Comparison of ENCODE assay signal across 8 mouse cellular contexts in genomic region chr17:33928251-33928947, GRCm38 (mm10). TPM values are rescaled to one million over a fixed set of nuclear protein-coding genes. Genes with fewer than 3 reads are reported as not detected.
DNase-seq lines count a peak whose midpoint lies in the region; ATAC-seq and TF ChIP-seq lines count a peak whose summit lies in the region.

No protein-coding gene starts in this region.

- H3K4me2 ChIP-seq in kidney, embryonic 14.5 days (replicated peaks; ENCODE audit: low read depth, low read length) = peak overlapping the region; percentile 100
- peak overlapping the region; percentile 98 for H3K4me2 ChIP-seq in hindbrain, embryonic 14.5 days (replicated peaks)
- H3K4me2 ChIP-seq in midbrain, embryonic 14.5 days (ENCODE audit: low read length) = peak overlapping the region; percentile 99

- 62% methylated on average over 21 of the region's 21 CpGs for WGBS in kidney, embryonic 14.5 days
- WGBS in hindbrain, embryonic 14.5 days = 67% methylated on average over 21 of the region's 21 CpGs
- 67% methylated on average over 21 of the region's 21 CpGs for WGBS in midbrain, embryonic 14.5 days

- H3K36me3 ChIP-seq in kidney, embryonic 14.5 days (ENCODE audit: control insufficient read depth, insufficient read depth, low read length) = peaks cover 8% of the 10 kb centered on the region; the same call in 1 of the 2 replicates
- H3K36me3 ChIP-seq in hindbrain, embryonic 14.5 days (replicated peaks; ENCODE audit: control insufficient read depth, insufficient read depth) = peaks cover 23% of the 10 kb centered on the region
- H3K36me3 ChIP-seq in midbrain, embryonic 14.5 days (ENCODE audit: control insufficient read depth, insufficient read depth, low read length) = peaks cover 27% of the 10 kb centered on the region

- H3K27ac ChIP-seq in kidney, embryonic 14.5 days (ENCODE audit: low read depth, low read length) = no peak overlapping the region
- no peak overlapping the region for H3K27ac ChIP-seq in cortical plate, adult 2 months (ENCODE audit: insufficient read depth, low read length)
- no peak overlapping the region for H3K27ac ChIP-seq in hindbrain, embryonic 14.5 days
- no peak overlapping the region for H3K27ac ChIP-seq in midbrain, embryonic 14.5 days (replicated peaks; ENCODE audit: low read depth, low read length)

- TF ChIP-seq CTCF in cortical plate, adult 2 months (IDR thresholded peaks at IDR 0.05; ENCODE audit: extremely low read depth, insufficient read depth, low read length) = no peak

- no peak for ATAC-seq in kidney, embryonic 14.5 days (ENCODE audit: low FRiP score, low TSS enrichment)
- ATAC-seq in hindbrain, embryonic 14.5 days (ENCODE audit: low FRiP score) = no peak
- no peak for ATAC-seq in midbrain, embryonic 14.5 days (ENCODE audit: low FRiP score, low TSS enrichment)
- ATAC-seq in activated CD4-positive, CD25-positive, alpha-beta regulatory T cell, adult 4 months = no peak

- H3K9ac ChIP-seq in kidney, embryonic 14.5 days (ENCODE audit: low read depth, low read length) = peak overlapping the region; percentile 84; the same call in 1 of the 2 replicates
- peak overlapping the region; percentile 88 for H3K9ac ChIP-seq in hindbrain, embryonic 14.5 days
- peak overlapping the region; percentile 91 for H3K9ac ChIP-seq in midbrain, embryonic 14.5 days (replicated peaks; ENCODE audit: low read length)

- TF ChIP-seq POLR2A in cortical plate, adult 2 months (IDR thresholded peaks at IDR 0.05; ENCODE audit: extremely low read depth, insufficient read depth, low read length) = no peak

- H3K4me1 ChIP-seq in kidney, embryonic 14.5 days (ENCODE audit: control insufficient read depth, insufficient read depth, low read length) = peaks cover 12% of the 10 kb centered on the region; the same call in 1 of the 2 replicates
- H3K4me1 ChIP-seq in cortical plate, adult 2 months (ENCODE audit: control insufficient read depth, insufficient read depth, low read length) = no peaks in the 10 kb centered on the region
- peaks cover 20% of the 10 kb centered on the region for H3K4me1 ChIP-seq in hindbrain, embryonic 14.5 days (replicated peaks; ENCODE audit: control insufficient read depth, insufficient read depth, low read length)
- H3K4me1 ChIP-seq in midbrain, embryonic 14.5 days (ENCODE audit: control insufficient read depth, insufficient read depth, low read length) = peaks cover 16% of the 10 kb centered on the region

- H3K4me3 ChIP-seq in kidney, embryonic 14.5 days (ENCODE audit: low read length) = peak overlapping the region; percentile 84
- peak overlapping the region; percentile 62 for H3K4me3 ChIP-seq in cortical plate, adult 2 months (ENCODE audit: insufficient read depth, low read length)
- H3K4me3 ChIP-seq in hindbrain, embryonic 14.5 days (replicated peaks; ENCODE audit: low read length) = peak overlapping the region; percentile 73
- peak overlapping the region; percentile 79 for H3K4me3 ChIP-seq in midbrain, embryonic 14.5 days (replicated peaks; ENCODE audit: low read depth, low read length)

- H3K9me3 ChIP-seq in kidney, embryonic 14.5 days (ENCODE audit: control insufficient read depth, low read length) = no peaks in the 10 kb centered on the region
- no peaks in the 10 kb centered on the region for H3K9me3 ChIP-seq in hindbrain, embryonic 14.5 days (ENCODE audit: control insufficient read depth, low read length)
- H3K9me3 ChIP-seq in midbrain, embryonic 14.5 days (ENCODE audit: control insufficient read depth, low read length) = no peaks in the 10 kb centered on the region

- no peaks in the 10 kb centered on the region for H3K27me3 ChIP-seq in kidney, embryonic 14.5 days (ENCODE audit: control insufficient read depth, insufficient read depth, low read length)
- H3K27me3 ChIP-seq in hindbrain, embryonic 14.5 days (ENCODE audit: control insufficient read depth, insufficient read depth, low read length) = no peaks in the 10 kb centered on the region
- no peaks in the 10 kb centered on the region for H3K27me3 ChIP-seq in midbrain, embryonic 14.5 days (ENCODE audit: control insufficient read depth, insufficient read depth, low read length)

- DNase-seq in kidney, adult 9 months = no peak
- DNase-seq in hindbrain, embryonic 14.5 days (ENCODE audit: low spot score) = no peak
- DNase-seq in midbrain, embryonic 14.5 days = no peak
- DNase-seq in thymus, postnatal 10 days (ENCODE audit: low spot score in 2 of 2) = no peak
- DNase-seq in right cerebral cortex, postnatal 4 days = no peak

RNA-seq across cellular contexts. Expression of gene Rgl2, which starts 0.9 kb away (rescaled TPM):
- 26.3 and 28.2 TPM in 2 replicates for polyA plus RNA-seq in kidney, embryonic 14.5 days (2014; fragmentation: Nextera tagmentation; extraction: Ambion mirVana)
- polyA plus RNA-seq in cortical plate, adult 2 months (2012; rRNA removed) = 164 and 177 TPM in 2 replicates
- polyA plus RNA-seq in hindbrain, embryonic 14.5 days (2014; fragmentation: Nextera tagmentation; extraction: Ambion mirVana) = 47.7 and 49.2 TPM in 2 replicates
- 47.2 and 50.3 TPM in 2 replicates for polyA plus RNA-seq in midbrain, embryonic 14.5 days (2014; fragmentation: Nextera tagmentation; extraction: Ambion mirVana)
- 10 to 100 TPM; 26.5 to 34.3 TPM for polyA plus RNA-seq in activated CD4-positive, CD25-positive, alpha-beta regulatory T cell, adult 4 months (2017; shearing (Covaris generic))

RNA-seq across cellular contexts. Expression of gene Pfdn6, which starts 11.7 kb away (rescaled TPM):
- polyA plus RNA-seq in kidney, embryonic 14.5 days (2014; fragmentation: Nextera tagmentation; extraction: Ambion mirVana) = 169 and 211 TPM in 2 replicates
- polyA plus RNA-seq in cortical plate, adult 2 months (2012; rRNA removed) = 113 and 116 TPM in 2 replicates
- 157 and 161 TPM in 2 replicates for polyA plus RNA-seq in hindbrain, embryonic 14.5 days (2014; fragmentation: Nextera tagmentation; extraction: Ambion mirVana)
- polyA plus RNA-seq in midbrain, embryonic 14.5 days (2014; fragmentation: Nextera tagmentation; extraction: Ambion mirVana) = 167 and 188 TPM in 2 replicates
- polyA plus RNA-seq in activated CD4-positive, CD25-positive, alpha-beta regulatory T cell, adult 4 months (2017; shearing (Covaris generic)) = 100 to 1,000 TPM; 113 to 146 TPM

RNA-seq across cellular contexts. Expression of gene Wdr46, which starts 12.1 kb away (rescaled TPM):
- polyA plus RNA-seq in kidney, embryonic 14.5 days (2014; fragmentation: Nextera tagmentation; extraction: Ambion mirVana) = 26.5 and 37.8 TPM in 2 replicates
- 13.5 TPM in 2 replicates for polyA plus RNA-seq in cortical plate, adult 2 months (2012; rRNA removed)
- polyA plus RNA-seq in hindbrain, embryonic 14.5 days (2014; fragmentation: Nextera tagmentation; extraction: Ambion mirVana) = 15.6 and 19.5 TPM in 2 replicates
- polyA plus RNA-seq in midbrain, embryonic 14.5 days (2014; fragmentation: Nextera tagmentation; extraction: Ambion mirVana) = 15.5 and 16.9 TPM in 2 replicates
- polyA plus RNA-seq in activated CD4-positive, CD25-positive, alpha-beta regulatory T cell, adult 4 months (2017; shearing (Covaris generic)) = 10 to 100 TPM; 11.8 to 16.6 TPM

RNA-seq across cellular contexts. Expression of gene Zbtb22, which starts 12.7 kb away (rescaled TPM):
- polyA plus RNA-seq in kidney, embryonic 14.5 days (2014; fragmentation: Nextera tagmentation; extraction: Ambion mirVana) = 11.1 TPM in 2 replicates
- polyA plus RNA-seq in cortical plate, adult 2 months (2012; rRNA removed) = 31.9 and 33.5 TPM in 2 replicates
- polyA plus RNA-seq in hindbrain, embryonic 14.5 days (2014; fragmentation: Nextera tagmentation; extraction: Ambion mirVana) = 10.4 and 11.4 TPM in 2 replicates
- 12.1 and 13.1 TPM in 2 replicates for polyA plus RNA-seq in midbrain, embryonic 14.5 days (2014; fragmentation: Nextera tagmentation; extraction: Ambion mirVana)
- 1 to 10 TPM; 4.1 to 4.7 TPM for polyA plus RNA-seq in activated CD4-positive, CD25-positive, alpha-beta regulatory T cell, adult 4 months (2017; shearing (Covaris generic))

RNA-seq across cellular contexts. Expression of gene Tapbp, which starts 12.7 kb away (rescaled TPM):
- polyA plus RNA-seq in kidney, embryonic 14.5 days (2014; fragmentation: Nextera tagmentation; extraction: Ambion mirVana) = 17.4 and 24.6 TPM in 2 replicates
- polyA plus RNA-seq in cortical plate, adult 2 months (2012; rRNA removed) = 22.1 and 22.3 TPM in 2 replicates
- 24.9 and 29.6 TPM in 2 replicates for polyA plus RNA-seq in hindbrain, embryonic 14.5 days (2014; fragmentation: Nextera tagmentation; extraction: Ambion mirVana)
- polyA plus RNA-seq in midbrain, embryonic 14.5 days (2014; fragmentation: Nextera tagmentation; extraction: Ambion mirVana) = 18.3 and 20.6 TPM in 2 replicates
- polyA plus RNA-seq in activated CD4-positive, CD25-positive, alpha-beta regulatory T cell, adult 4 months (2017; shearing (Covaris generic)) = 100 to 1,000 TPM; 299 to 436 TPM
